Mouse (Mus musculus) midbrain, embryonic 14.5 days (tissue): ENCODE measurements around the gene Aff3. TPM values are rescaled to one million over a fixed set of nuclear protein-coding genes. Genes with fewer than 3 reads are reported as not detected.

Experiments used
- ATAC-seq: fragments of 200-750 bp; cut with Nextera tagmentation; 2 replicates; pipeline ENCODE4 v1.8.0; 2017; ENCODE audit warnings: moderate number of reproducible peaks, moderate library complexity; ENCODE audit not compliant: low FRiP score, low TSS enrichment
- DNase-seq: peaks from one replicate; pipeline ENCODE4 v3.0.0-alpha.2; 2015
- H3K27ac ChIP-seq: fragments of 300-500 bp; sonication (generic); replicated peaks from 2 replicates; pipeline ENCODE4 v1.5.1; 2014; ENCODE audit warnings: mild to moderate bottlenecking, low read depth, low read length, moderate library complexity
- H3K27me3 ChIP-seq: fragments of 300-500 bp; sonication (generic); 2 replicates; pipeline ENCODE4 v1.6.1; 2014; ENCODE audit warnings: low read length, control low read depth, mixed read lengths; ENCODE audit not compliant: control insufficient read depth, insufficient read depth
- H3K36me3 ChIP-seq: fragments of 300-500 bp; sonication (generic); 2 replicates; pipeline ENCODE4 v1.6.1; 2014; ENCODE audit warnings: low read length, control low read depth; ENCODE audit not compliant: control insufficient read depth, insufficient read depth
- H3K4me1 ChIP-seq: fragments of 300-500 bp; sonication (generic); 2 replicates; pipeline ENCODE4 v1.6.1; 2014; ENCODE audit warnings: mild to moderate bottlenecking, antibody characterized with exemption, low read length, control low read depth; ENCODE audit not compliant: control insufficient read depth, insufficient read depth
- H3K4me2 ChIP-seq: fragments of 300-500 bp; sonication (generic); 2 replicates; pipeline ENCODE4 v1.6.1; 2014; ENCODE audit warnings: mild to moderate bottlenecking, low read length, moderate library complexity
- H3K4me3 ChIP-seq: fragments of 300-500 bp; sonication (generic); replicated peaks from 2 replicates; pipeline ENCODE4 v1.5.1; 2014; ENCODE audit warnings: low read depth, low read length
- H3K9ac ChIP-seq: fragments of 300-500 bp; sonication (generic); replicated peaks from 2 replicates; pipeline ENCODE4 v1.6.1; 2014; ENCODE audit warnings: mild to moderate bottlenecking, low read length, moderate library complexity
- H3K9me3 ChIP-seq: fragments of 300-500 bp; sonication (generic); 2 replicates; pipeline ENCODE4 v1.6.1; 2016; ENCODE audit warnings: low read length, control low read depth, mixed read lengths; ENCODE audit not compliant: control insufficient read depth
- WGBS: fragments of 180-500 bp; shearing (Covaris S2); extraction: QIAGEN DNeasy Blood & Tissue Kit; methylation state at CpG from one replicate; pipeline ENCODE4 v1.1.7; 2014; 5-methylcytosine and 5-hydroxymethylcytosine counted together
- polyA plus RNA-seq: library from polyadenylated mRNA; unstranded; fragments of >200 nt; fragmentation: Nextera tagmentation; extraction: Ambion mirVana; gene quantifications from 2 replicates; pipeline ENCODE4 v1.2.1, GENCODE M21; 2014

Gene Aff3
- polyA plus RNA-seq, 1 experiment from 2014 or later: 20.3 TPM

DNA sequence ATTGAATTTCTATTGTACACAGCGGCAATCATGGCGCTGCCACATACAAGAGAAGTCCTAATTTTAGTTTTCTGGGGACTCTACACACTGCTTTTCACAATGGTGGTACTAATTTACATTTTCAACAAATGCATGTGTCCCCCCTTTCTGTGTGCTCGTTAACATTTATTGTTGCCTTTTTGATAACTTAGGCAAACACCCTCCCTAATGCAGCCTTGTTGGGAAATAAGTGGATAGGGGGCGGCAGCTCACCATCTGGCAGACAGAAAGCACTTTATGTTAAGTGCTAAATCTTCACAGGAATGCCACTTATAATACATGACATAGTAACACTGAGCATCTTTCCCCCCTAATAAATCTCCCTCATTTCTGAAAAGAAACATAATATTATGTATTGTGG lies 282.1 kb downstream of the Aff3 start:
- Histone ChIP-seq H3K27me3 (no peaks in the 10 kb centered on the region), H3K36me3 (no peaks in the 10 kb centered on the region), H3K4me3 (no peak overlapping the region), H3K27ac (no peak overlapping the region), H3K9ac (no peak overlapping the region), H3K9me3 (no peaks in the 10 kb centered on the region), H3K4me2 (no peak overlapping the region), H3K4me1 (0 out of 2 replicates have a peak, but pooled peaks cover 3% of the 10 kb centered on the region)
- no peak for DNase-seq
- WGBS: 87% methylated on average over 4 of the region's 4 CpGs
- ATAC-seq: no peak

DNA sequence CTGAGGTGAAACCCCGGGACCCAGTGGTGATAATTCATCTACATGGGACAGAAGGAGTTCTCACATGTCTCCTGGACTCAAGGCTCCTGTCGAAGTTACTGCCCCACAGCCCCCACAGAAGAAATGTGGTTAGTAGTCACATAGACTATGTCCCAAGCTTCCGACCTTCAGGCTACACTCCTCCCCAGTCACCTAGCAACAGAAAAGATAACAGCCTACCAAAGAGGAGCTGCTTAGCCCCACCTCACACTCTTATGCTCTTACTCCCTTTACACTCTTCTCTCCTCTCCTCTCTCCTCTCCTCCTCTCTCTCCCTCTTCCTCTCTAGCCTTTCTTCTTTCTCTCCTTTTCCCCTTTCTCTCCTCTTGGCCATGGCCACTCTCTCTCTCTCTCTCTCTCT lies 286.8 kb downstream of the Aff3 start:
- H3K9ac ChIP-seq: no peak overlapping the region
- no peak for DNase-seq
- H3K4me2 ChIP-seq: no peak overlapping the region
- WGBS: 90% methylated on average over 3 of the region's 3 CpGs
- H3K4me3 ChIP-seq: no peak overlapping the region
- H3K27me3 ChIP-seq: no peaks in the 10 kb centered on the region
- no peaks in the 10 kb centered on the region for H3K9me3 ChIP-seq
- H3K27ac ChIP-seq: no peak overlapping the region
- H3K36me3 ChIP-seq: no peaks in the 10 kb centered on the region
- ATAC-seq: no peak
- no peaks in the 10 kb centered on the region for H3K4me1 ChIP-seq

- H3K36me3 ChIP-seq: no peaks in the 10 kb centered on the region
- H3K27me3 ChIP-seq: no peaks in the 10 kb centered on the region
- no peaks in the 10 kb centered on the region for H3K4me1 ChIP-seq
- no peak for ATAC-seq
- no peak for DNase-seq
- H3K27ac ChIP-seq: 0 out of 2 replicates have a peak overlapping the region, but pooled peaks have one; percentile 20
- H3K9me3 ChIP-seq: no peaks in the 10 kb centered on the region
- 77% methylated on average over 8 of the region's 8 CpGs for WGBS
- no peak overlapping the region for H3K4me3 ChIP-seq
- no peak overlapping the region for H3K4me2 ChIP-seq
- H3K9ac ChIP-seq: no peak overlapping the region
Observed at GRCm38 (mm10) chr1:38369166-38369565, 295.6 kb downstream of the Aff3 start.

GRCm38 (mm10) chr1:38368081-38368689 lies 296.6 kb downstream of the Aff3 start:
- DNase-seq: no peak
- no peak overlapping the region for H3K27ac ChIP-seq
- no peaks in the 10 kb centered on the region for H3K9me3 ChIP-seq
- H3K4me2 ChIP-seq: no peak overlapping the region
- no peak overlapping the region for H3K4me3 ChIP-seq
- no peaks in the 10 kb centered on the region for H3K27me3 ChIP-seq
- H3K36me3 ChIP-seq: no peaks in the 10 kb centered on the region
- H3K9ac ChIP-seq: no peak overlapping the region
- H3K4me1 ChIP-seq: no peaks in the 10 kb centered on the region
- no peak for ATAC-seq
- 93% methylated on average over 6 of the region's 6 CpGs for WGBS

DNA sequence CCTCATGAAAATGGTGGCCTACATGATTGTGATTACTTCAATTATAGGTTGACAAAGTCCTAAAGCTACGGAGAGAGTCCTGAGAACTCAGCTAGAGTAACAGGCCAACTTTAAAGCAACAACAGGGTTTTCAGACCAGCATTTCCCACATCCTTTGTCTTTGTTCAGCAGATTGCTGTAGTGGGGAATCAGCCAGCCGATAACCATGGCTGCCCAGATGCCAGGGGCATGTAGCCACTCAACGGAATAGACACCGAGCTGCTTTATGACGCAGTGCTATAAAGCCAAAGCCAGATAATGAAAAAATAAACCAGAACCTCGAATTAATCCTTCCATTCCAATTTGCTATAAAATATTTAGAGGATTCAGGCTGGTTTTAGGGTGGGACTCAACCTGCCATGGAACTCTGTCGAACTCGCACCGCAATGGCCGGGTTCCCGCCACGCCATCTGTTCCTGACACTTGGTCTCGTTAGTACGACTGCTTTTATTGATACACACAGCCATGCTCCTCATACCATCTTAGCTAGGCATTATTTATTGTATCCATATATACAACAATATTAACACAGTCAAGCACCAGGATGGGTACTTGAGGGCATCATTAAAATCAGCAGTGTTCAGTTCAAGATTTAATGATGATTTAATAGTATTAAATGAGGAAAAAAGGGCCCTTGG lies 297.2 kb downstream of the Aff3 start:
- DNase-seq (no peak), ATAC-seq (no peak)
- no peaks in the 10 kb centered on the region for H3K4me1 ChIP-seq
- no peaks in the 10 kb centered on the region for H3K36me3 ChIP-seq
- H3K4me3 ChIP-seq: no peak overlapping the region
- H3K4me2 ChIP-seq: no peak overlapping the region
- WGBS: 92% methylated on average over 14 of the region's 14 CpGs
- no peaks in the 10 kb centered on the region for H3K27me3 ChIP-seq
- no peak overlapping the region for H3K27ac ChIP-seq
- H3K9ac ChIP-seq: no peak overlapping the region
- H3K9me3 ChIP-seq: no peaks in the 10 kb centered on the region

DNA sequence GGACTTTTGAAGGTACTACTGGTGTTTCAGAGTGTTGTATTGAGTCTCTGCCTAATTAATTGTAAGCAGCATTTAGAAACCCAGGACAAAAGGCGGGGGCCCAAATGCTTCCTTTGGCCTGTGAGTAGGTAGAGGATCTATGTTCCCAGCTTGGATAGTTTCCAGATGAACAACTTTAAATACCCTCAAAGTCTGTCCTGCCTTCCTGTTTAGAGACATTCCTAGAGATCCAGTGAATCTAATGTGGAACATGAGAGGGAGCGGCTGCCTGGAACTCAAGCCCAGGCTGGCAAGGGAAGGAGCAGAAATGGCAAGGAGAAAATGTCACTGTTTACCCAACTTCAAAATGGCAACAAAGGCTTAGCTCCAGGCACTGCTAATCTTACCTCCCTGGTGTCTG lies 300.9 kb downstream of the Aff3 start:
- Histone ChIP-seq H3K4me3 (no peak overlapping the region), H3K9ac (no peak overlapping the region), H3K36me3 (no peaks in the 10 kb centered on the region), H3K4me1 (no peaks in the 10 kb centered on the region), H3K27ac (no peak overlapping the region), H3K27me3 (no peaks in the 10 kb centered on the region), H3K9me3 (no peaks in the 10 kb centered on the region), H3K4me2 (no peak overlapping the region)
- DNase-seq: no peak
- no peak for ATAC-seq
- 94% methylated on average over 2 of the region's 2 CpGs for WGBS

- Histone ChIP-seq H3K9me3 (no peaks in the 10 kb centered on the region), H3K4me3 (no peak overlapping the region), H3K9ac (no peak overlapping the region), H3K36me3 (no peaks in the 10 kb centered on the region), H3K27me3 (no peaks in the 10 kb centered on the region), H3K27ac (no peak overlapping the region), H3K4me2 (no peak overlapping the region), H3K4me1 (no peaks in the 10 kb centered on the region)
- DNase-seq: no peak
- no peak for ATAC-seq
- 98% methylated on average over 3 of the region's 3 CpGs for WGBS
Observed at GRCm38 (mm10) chr1:38362275-38362674, 302.5 kb downstream of the Aff3 start.

DNA sequence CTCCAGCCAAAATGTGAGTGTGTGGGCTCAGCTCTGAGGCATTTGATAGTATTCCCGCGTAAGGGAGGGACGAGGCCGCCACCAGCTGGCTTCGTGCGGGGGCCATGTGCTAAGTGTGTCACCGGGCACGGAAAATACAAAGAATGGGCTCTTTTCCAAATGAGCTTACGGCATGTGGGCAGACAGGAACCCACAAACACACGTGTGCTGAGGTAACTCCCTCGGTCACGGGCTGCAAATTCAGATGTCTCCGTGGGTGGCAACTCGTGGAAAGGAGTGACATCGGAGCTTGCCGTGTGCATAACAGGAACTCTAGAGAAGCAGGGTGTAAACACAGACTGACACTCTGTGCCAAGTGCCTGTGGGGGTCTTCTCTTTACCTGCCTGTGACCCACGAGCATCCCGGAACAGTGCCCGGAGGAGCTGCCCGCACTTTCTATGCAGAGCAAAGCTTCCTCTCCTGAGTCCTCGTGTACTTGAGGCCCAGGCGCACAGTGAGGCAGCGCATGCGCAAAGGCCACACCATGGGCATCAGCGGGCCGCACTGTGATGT lies 305.9 kb downstream of the Aff3 start:
- WGBS: 92% methylated on average over 26 of the region's 26 CpGs
- H3K27ac ChIP-seq: no peak overlapping the region

More for the DNA sequence above, 305.9 kb downstream of the Aff3 start:
- Histone ChIP-seq H3K4me3 (no peak overlapping the region), H3K9ac (no peak overlapping the region), H3K36me3 (no peaks in the 10 kb centered on the region), H3K27me3 (no peaks in the 10 kb centered on the region), H3K4me2 (no peak overlapping the region), H3K4me1 (no peaks in the 10 kb centered on the region), H3K9me3 (no peaks in the 10 kb centered on the region)
- DNase-seq (no peak), ATAC-seq (no peak)
